Mouse (Mus musculus): ENCODE measurements at regions not wholly inside any gene's neighbourhood (a gene's known extent, or its start where the extent isn't known, plus 50 kb on each side); places are given as distances from the start of the nearest gene placed in this dataset.

- TF ChIP-seq GATA1 (IDR thresholded peaks at IDR 0.05; ENCODE audit: borderline replicate concordance, low read length) = no peak
- TF ChIP-seq FLI1 (IDR thresholded peaks at IDR 0.05; ENCODE audit: low read length) = no peak
Observed at GRCm38 (mm10) chr12:114462037-114462436, 918.3 kb downstream of the Adam6a start.

All from megakaryocyte, embryonic 14.5 days (primary cell).